Comparison of ENCODE assay signal across 9 mouse cellular contexts in the genomic region with DNA sequence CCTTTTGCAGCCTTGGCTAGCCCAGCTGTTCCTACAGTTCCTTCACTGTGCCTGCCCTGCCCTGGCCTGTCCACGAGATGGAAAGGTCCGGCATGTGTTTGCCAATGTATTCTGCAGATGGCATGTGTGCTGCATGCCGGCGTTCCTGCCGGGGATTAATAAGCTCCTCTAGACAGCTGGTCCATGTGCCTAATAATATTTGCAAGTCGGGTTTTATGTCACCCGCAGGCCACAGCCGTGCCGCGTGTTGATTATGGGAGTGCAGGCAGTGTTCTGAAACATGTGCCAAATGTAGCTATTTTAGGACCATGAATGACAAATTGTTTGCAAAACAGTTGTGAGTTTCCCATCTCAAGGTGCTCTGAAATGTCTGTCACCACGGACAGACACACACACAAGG.
DNase-seq lines count a peak whose midpoint lies in the region; ATAC-seq and TF ChIP-seq lines count a peak whose summit lies in the region.
"Had no signal": no experiment of that assay in that cellular context is flagged by ENCODE, and none has a peak within 500 bp of the region (broad histone marks: within the 10 kb centered on the region; RNA-seq: fewer than 3 reads in every experiment).

No protein-coding gene starts in this region.

- peak; percentile 47 for TF ChIP-seq CTCF in midbrain, postnatal 0 days (IDR thresholded peaks at IDR 0.05)

- no peak overlapping the region for H3K4me3 ChIP-seq in midbrain, postnatal 0 days (ENCODE audit: low read depth, low read length)
- H3K4me3 ChIP-seq: megakaryocyte, embryonic 14.5 days had no signal

- H3K9ac ChIP-seq in midbrain, postnatal 0 days (replicated peaks; ENCODE audit: low read length, poor library complexity, severe bottlenecking) = no peak overlapping the region

- H3K36me3 ChIP-seq in midbrain, postnatal 0 days (ENCODE audit: insufficient read depth, low read length) = peaks cover 21% of the 10 kb centered on the region

- H3K4me1 ChIP-seq in midbrain, postnatal 0 days (ENCODE audit: insufficient read depth, low read length) = peaks cover 19% of the 10 kb centered on the region

- 33% methylated on average over 11 of the region's 11 CpGs for WGBS in midbrain, postnatal 0 days

- no peaks in the 10 kb centered on the region for H3K27me3 ChIP-seq in midbrain, postnatal 0 days (ENCODE audit: insufficient read depth, low read length)
- H3K27me3 ChIP-seq: megakaryocyte, embryonic 14.5 days had no signal

- peak; percentile 36; the same call in 1 of the 2 replicates for ATAC-seq in midbrain, postnatal 0 days (ENCODE audit: low FRiP score)
- no peak for ATAC-seq in erythroblast, adult 5-6 weeks (replicated peaks; ENCODE audit: low FRiP score, poor library complexity, severe bottlenecking)

- no peaks in the 10 kb centered on the region for H3K9me3 ChIP-seq in midbrain, postnatal 0 days (ENCODE audit: low read length)
- H3K9me3 ChIP-seq: megakaryocyte, embryonic 14.5 days had no signal

- H3K27ac ChIP-seq in midbrain, postnatal 0 days (ENCODE audit: low read depth, low read length) = peak overlapping the region; percentile 32; the same call in 1 of the 2 replicates

- H3K4me2 ChIP-seq in midbrain, postnatal 0 days (ENCODE audit: low read depth, low read length, poor library complexity, severe bottlenecking) = no peak overlapping the region

- peak; percentile 44 to 62 for DNase-seq in layer of hippocampus, adult 8-10 months (ENCODE audit: low spot score in 2 of 2)
- no peak for DNase-seq in layer of hippocampus, postnatal 25 days (ENCODE audit: extremely low spot score in 1 of 2, low spot score in 1 of 2)
- DNase-seq in gastrocnemius, adult 18-20 months (ENCODE audit: low spot score) = peak; percentile 69
- peak; percentile 46 to 70 for DNase-seq in kidney, adult 8-10 months
- DNase-seq in midbrain, postnatal 0 days (ENCODE audit: low spot score) = peak; percentile 75
- no peak for DNase-seq in yolk sac, embryonic 10.5 days (ENCODE audit: low spot score)
- no peak for DNase-seq in thymus, postnatal 25 days

Comparison
In these comparisons a context has a peak if more than half of its experiments do, and no peak if none do; other contexts are left out.
1. DNase-seq: peak in layer of hippocampus, adult 8-10 months (2 of 2), gastrocnemius, adult 18-20 months (single experiment), kidney, adult 8-10 months (2 of 2) and midbrain, postnatal 0 days (single experiment); none in layer of hippocampus, postnatal 25 days (0 of 2), yolk sac, embryonic 10.5 days (single experiment) and thymus, postnatal 25 days (single experiment).